Mouse (Mus musculus): ENCODE data around the gene Phf1. TPM values are rescaled to one million over a fixed set of nuclear protein-coding genes. Genes with fewer than 3 reads are reported as not detected.
"Not testable (repeated sequence)": the region's sequence is repeated elsewhere in the genome, so short reads cannot be mapped to it uniquely, and the experiment has no call there.

Phf1 gene
- total RNA-seq, 4 experiments from 2014 or later: 46.9 to 60.1 (median 53.5) TPM

DNA sequence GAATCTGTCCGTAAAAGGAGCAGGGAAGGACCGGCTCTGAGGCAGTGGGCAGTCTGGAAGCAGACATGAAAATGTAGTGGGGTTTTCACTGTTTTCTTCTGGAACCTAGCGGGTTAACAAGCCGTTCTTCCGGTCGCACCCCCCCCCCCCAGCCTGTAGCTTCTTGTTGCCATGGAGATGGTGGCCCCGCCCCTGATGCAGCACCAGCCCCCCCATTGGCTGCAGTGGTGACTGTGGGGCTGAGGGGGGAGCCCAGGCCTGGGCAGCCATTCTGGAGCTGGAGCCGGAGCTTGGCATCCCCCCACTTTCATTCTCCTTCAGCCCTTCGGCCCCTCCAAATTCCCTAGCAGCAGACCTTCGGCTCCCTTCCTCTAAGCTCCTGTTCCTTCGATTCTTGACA, 18.6 kb downstream of the Phf1 start:
- DNase-seq: no peak

GRCm38 (mm10) chr17:26951952-26952877, 19.4 kb downstream of the Phf1 start:
- no peak for DNase-seq

DNA sequence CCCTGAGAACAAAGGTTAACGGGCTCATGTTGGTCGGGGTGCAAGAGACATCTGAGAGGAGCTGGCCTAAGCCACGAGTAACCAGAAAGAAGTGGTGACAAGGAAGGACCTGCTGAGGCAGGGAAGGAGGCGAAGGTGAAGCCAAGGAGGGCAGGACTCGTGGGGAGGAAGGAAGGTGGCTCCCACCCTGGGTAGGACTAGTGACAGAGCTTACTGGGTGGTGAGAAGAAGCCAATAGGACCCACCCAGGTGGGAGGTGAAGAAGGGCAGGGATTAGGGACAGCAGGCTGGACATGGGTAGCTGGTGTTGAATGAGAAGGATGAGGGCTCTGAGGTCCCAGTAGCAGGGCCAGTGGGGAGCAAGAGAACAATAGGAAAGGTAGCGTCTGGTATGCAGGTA, 20.3 kb downstream of the Phf1 start:
- DNase-seq: no peak

DNA sequence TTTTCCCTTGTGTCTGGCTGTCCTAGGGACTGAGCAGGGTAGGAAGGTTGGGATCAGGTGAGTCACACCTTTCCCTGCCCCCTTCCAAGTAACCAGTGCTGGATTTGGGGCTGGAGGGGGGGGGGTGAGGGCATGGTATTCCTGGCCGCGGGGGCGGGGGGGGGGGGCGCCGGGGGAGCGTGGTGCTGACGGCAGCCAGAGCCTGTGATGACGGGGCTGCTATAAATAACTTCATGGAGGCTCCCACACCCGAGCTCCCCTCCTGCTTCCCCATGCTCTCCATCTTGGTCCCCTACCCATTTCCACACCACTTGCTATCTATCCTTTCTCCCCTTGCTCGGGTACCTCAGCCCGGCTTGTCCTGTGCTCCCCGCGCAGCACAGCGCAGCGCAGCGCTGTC, 20.9 kb downstream of the Phf1 start:
- no peak for DNase-seq

GRCm38 (mm10) chr17:26956309-26956708, 23.5 kb downstream of the Phf1 start:
- DNase-seq: no peak

GRCm38 (mm10) chr17:26956895-26957294, 24.0 kb downstream of the Phf1 start:
- DNase-seq: no peak

DNA sequence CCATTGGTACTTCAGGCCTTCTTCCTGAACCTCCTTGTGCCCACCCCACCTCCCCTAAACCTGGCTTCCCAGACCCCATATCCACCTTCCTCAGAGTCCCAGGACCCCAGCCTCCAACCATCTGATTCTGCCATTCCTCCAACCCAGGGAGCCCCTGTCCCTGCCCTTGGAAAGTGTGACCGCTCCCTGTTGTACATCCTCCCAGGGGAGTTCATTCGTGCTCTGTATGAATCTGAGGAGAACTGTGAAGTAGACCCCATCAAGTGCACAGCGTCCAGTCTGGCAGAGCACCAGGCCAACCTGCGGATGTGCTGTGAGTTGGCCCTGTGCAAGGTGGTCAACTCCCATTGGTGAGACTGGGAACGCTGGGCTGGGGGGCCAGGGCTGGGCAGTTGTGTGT, 25.0 kb downstream of the Phf1 start:
- DNase-seq: no peak

GRCm38 (mm10) chr17:26958880-26959279, 26.0 kb downstream of the Phf1 start:
- DNase-seq: no peak

- no peak for DNase-seq
Measured at GRCm38 (mm10) chr17:26959815-26960214, 27.0 kb downstream of the Phf1 start.

DNA sequence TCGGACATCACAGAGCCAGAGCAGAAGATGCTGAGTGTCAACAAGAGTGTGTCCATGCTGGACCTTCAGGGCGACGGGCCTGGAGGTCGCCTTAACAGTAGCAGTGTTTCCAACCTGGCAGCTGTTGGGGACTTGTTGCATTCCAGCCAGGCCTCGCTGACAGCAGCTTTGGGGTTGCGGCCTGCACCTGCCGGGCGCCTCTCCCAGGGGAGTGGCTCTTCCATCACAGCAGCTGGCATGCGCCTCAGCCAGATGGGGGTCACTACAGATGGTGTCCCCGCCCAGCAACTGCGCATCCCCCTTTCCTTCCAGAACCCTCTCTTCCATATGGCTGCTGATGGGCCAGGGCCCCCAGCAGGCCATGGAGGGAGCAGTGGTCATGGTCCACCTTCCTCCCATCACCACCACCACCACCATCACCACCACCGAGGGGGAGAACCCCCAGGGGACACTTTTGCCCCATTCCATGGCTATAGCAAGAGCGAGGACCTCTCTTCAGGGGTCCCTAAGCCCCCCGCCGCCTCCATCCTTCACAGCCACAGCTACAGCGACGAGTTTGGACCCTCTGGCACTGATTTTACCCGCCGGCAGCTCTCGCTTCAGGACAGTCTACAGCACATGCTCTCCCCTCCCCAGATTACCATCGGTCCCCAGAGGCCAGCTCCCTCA, 28.9 kb downstream of the Phf1 start:
- DNase-seq: no peak

- DNase-seq: no peak
Measured at GRCm38 (mm10) chr17:26966993-26967392, 34.1 kb downstream of the Phf1 start.

DNA sequence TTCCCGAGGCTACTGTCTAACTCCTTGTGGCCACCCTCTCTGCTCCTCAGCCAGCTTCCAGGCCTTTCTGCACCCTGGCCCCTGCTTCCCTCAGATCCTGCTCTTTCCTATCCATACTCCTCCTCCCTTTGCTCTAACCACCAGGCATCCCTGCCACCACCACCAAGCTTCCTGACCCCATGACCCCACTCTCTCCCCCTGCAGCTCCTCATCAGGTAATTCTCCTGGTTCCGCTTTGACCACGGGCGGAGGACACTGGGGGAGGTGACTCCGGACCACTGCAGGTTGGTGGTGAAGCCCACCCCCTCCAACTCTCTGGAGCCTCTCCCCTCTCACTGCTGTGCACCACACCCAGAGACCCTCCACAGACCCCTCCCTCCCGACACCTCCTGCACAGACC, 34.6 kb downstream of the Phf1 start:
- DNase-seq: no peak

DNA sequence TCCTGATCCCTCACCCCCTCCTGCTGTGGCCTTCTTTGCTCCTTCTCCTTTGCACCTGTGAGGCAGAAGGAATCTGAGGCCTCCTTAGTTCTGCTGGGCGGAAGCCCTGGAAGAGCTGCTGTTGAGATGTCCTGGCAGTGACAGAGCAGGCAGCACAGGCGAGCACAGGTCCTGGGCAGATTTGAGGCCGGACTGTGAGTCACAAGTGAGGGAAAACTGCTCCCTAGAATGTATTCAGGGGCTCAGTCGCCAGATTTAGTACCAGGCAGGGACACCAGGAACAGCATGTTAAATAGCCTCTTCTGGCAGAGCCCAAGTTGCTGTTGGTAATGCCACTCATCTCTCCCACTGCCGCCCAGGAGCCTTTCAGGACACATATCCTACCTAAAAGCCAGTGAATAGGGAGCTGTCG, 35.4 kb downstream of the Phf1 start:
- DNase-seq: no peak

DNA sequence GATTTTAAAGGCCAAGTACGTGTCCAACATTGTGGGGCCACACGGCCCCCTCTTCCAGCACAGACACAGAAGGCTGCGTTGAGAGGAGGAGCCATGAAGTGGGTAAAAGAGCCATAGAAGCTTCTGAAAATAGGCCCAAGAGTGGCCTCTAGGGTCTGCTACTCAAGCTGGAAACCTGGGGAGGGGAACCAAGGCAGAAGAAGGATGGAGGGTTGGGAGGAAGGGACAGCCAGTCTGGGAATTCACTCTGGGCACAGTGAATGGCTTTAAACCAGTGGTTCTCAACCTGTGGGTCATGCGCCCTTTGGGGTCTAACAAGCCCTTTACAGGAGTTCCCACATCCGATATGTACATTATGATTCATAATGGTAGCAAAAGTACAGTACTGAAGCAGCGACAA, 36.4 kb downstream of the Phf1 start:
- no peak for DNase-seq

GRCm38 (mm10) chr17:26970221-26970620, 37.4 kb downstream of the Phf1 start:
- DNase-seq: no peak

GRCm38 (mm10) chr17:26971247-26971905, 38.5 kb downstream of the Phf1 start:
- no peak for DNase-seq

GRCm38 (mm10) chr17:26972107-26972506, 39.3 kb downstream of the Phf1 start:
- DNase-seq: no peak

- peak; percentile 95 for DNase-seq
Measured at GRCm38 (mm10) chr17:26972703-26973574, 40.1 kb downstream of the Phf1 start, which contains the start of gene Zbtb9. Zbtb9 (plus strand) TSS chr17:26973167.

DNA sequence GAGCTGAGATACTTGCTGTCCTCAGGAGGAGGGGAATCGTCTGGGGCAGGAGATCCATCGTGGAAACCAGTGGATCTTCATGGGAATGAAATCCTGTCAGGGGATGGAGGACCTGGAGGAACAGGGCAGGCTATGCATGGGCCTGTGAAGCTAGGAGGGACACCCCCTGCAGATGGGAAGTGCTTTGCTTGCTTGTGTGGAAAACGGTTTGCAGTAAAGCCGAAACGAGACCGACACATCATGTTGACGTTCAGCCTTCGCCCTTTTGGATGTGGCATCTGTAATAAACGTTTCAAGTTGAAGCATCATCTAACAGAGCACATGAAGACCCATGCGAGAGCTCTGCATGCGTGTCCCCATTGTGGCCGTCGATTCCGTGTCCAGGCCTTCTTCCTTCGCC, 41.7 kb downstream of the Phf1 start:
- DNase-seq: no peak

- DNase-seq: no peak
Measured at GRCm38 (mm10) chr17:26975415-26975814, 42.6 kb downstream of the Phf1 start.

DNA sequence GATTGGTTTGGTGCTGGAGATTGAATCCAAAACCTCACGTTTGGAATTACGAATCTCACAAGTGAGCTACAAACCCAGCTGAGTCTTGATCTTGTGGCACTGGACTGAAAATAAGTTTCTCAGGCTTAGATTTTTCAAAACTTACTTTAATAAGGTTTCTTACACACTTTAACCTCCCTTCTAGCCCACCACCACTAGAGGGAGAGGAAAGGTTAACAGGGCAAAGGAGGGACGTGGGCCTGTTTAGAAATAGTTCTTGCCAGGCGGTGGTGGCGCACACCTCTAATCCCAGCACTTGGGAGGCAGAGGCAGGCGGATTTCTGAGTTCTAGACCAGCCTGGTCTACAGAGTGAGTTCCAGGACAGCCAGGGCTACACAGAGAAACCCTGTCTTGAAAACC, 44.5 kb downstream of the Phf1 start:
- DNase-seq: not testable (repeated sequence)

GRCm38 (mm10) chr17:26979426-26979825, 46.6 kb downstream of the Phf1 start:
- DNase-seq: no peak
